Mouse (Mus musculus) spleen, postnatal 14 days (tissue): ENCODE results near the gene Fmn2.

Experiments used
- DNase-seq, 2 experiments: peaks; one replicate each; pipeline ENCODE4 v3.0.0; 2021 to 2022; ENCODE audit warnings: low spot score in 2 of 2

The Fmn2 gene

GRCm38 (mm10) chr1:174659459-174660223, 158.0 kb downstream of the Fmn2 start:
- no peak for DNase-seq

- DNase-seq = no peak
These were observed 163.5 kb downstream of the Fmn2 start for GRCm38 (mm10) chr1:174665116-174665515.

GRCm38 (mm10) chr1:174669132-174669531, 167.5 kb downstream of the Fmn2 start:
- no peak for DNase-seq

GRCm38 (mm10) chr1:174670846-174671245, 169.2 kb downstream of the Fmn2 start:
- DNase-seq = no peak

GRCm38 (mm10) chr1:174674586-174674985, 173.0 kb downstream of the Fmn2 start:
- peak in 1 of 2 experiments; percentile 3 for DNase-seq

DNA sequence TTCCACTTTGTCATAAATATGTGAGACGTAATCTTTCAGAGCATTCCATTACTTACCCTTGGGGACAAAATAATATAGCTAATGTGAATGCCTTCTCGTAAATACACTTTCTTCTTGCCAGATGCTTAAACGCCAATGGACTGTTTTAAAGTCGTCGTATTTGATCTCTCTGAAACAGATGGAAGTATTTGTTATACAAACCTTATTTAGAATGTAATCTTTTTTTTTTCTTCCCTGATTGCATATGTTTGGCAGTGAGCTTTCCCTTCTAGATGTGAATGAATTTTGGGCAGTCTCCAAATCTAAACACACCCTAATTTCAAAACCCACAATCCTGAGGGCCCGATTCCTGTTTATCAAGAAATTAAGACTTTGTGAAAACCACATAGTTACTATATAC, 173.7 kb downstream of the Fmn2 start:
- no peak for DNase-seq

GRCm38 (mm10) chr1:174676187-174676586, 174.6 kb downstream of the Fmn2 start:
- DNase-seq = no peak

DNA sequence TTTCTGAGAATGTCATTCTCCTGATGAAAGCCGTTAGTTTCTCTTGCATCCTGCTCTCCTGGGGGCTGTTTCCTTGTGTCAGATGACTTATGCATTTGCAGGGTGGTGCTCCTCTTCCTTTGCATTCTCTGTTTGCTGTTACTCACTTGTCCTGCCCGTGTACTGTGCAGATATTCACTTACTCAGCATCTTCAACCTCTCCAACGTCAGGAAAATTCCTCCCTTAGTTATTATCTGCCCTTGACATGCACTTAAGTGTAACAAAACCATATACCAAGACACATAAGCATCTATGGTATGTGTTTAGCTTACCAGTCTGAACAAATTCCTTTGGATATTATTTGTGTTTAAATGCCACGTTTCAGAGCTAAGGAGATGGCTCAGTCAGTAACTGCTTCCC, 175.6 kb downstream of the Fmn2 start:
- no peak for DNase-seq

GRCm38 (mm10) chr1:174689301-174689700, 187.7 kb downstream of the Fmn2 start:
- DNase-seq = no peak

GRCm38 (mm10) chr1:174700871-174701270, 199.2 kb downstream of the Fmn2 start:
- DNase-seq = no peak

DNA sequence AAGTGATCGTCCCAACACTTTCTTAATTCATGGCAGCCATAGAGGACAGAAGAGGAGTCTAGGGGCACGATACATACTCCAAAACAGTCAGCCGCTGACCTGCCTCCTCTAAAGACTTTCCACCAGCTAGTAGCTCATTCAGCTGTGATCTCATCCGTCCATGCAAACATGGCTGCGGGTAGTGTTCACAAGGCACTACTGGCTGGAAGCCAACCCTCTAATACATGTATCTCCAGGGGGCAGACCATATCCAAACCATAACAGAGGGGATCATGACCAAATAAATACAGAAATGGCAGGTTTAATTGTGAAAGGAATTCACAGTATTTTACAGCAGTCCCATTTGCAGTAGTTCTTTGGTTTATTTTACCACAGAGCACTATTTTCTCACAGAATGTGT, 200.2 kb downstream of the Fmn2 start:
- DNase-seq = no peak

DNA sequence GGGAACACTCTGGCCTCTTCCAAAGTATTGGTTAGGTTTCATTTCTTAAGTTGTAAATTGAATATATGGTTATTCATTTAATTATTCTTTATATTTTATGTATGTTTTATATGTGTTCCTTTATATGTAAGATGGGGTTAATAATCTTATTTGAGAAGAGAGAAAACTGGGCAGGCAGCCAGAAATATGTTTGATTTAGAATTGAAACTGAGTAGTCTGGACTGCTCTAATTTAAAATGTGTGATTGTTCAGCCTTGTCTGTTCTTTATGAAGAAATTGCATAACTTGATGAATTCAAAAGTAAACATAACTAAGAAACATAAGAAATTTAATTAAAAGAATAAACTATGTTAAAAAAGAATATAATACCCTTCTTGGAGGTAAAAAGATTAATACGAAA, 202.3 kb downstream of the Fmn2 start:
- no peak for DNase-seq

DNA sequence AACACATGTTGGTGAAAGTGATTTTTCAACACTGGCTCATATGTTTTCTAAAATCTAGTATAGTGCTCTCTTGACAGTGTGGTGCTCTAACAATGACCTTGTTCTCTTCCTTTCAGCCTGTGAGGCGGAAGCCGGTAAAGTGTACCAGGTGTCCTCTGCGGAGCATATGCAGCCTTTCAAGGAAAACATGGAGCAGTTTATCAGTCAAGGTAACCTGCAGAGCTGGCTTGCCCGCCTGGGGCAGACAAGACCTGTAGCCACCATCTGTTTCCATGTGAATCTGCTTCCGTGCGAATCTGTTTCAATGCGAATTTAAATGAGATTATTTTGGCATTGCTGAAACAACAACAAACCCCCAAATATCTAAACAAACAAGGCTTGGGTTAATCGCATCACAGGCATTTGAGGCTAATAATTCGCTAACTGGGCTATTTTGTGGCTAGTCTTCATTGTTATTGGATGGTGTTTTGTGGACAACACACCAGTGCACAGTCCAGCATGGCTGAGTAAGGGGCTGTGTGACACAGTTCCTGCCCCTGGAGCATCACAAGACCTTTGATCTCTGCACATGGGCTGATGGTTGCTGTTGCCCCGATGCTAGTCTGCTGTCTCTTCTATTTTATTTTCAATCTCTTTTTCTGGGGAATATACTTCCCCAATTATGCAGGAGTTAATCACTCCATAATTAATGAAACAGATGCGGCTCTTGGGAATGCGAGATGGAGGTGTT, 218.3 kb downstream of the Fmn2 start:
- no peak for DNase-seq

GRCm38 (mm10) chr1:174728771-174729170, 227.1 kb downstream of the Fmn2 start:
- no peak for DNase-seq

GRCm38 (mm10) chr1:174732715-174733114, 231.1 kb downstream of the Fmn2 start:
- DNase-seq = no peak

- DNase-seq = no peak
These were observed 237.3 kb downstream of the Fmn2 start for GRCm38 (mm10) chr1:174738958-174739357.

GRCm38 (mm10) chr1:174742667-174743066, 241.0 kb downstream of the Fmn2 start:
- no peak for DNase-seq

- DNase-seq = no peak
These were observed 246.9 kb downstream of the Fmn2 start for GRCm38 (mm10) chr1:174748520-174748919.

DNA sequence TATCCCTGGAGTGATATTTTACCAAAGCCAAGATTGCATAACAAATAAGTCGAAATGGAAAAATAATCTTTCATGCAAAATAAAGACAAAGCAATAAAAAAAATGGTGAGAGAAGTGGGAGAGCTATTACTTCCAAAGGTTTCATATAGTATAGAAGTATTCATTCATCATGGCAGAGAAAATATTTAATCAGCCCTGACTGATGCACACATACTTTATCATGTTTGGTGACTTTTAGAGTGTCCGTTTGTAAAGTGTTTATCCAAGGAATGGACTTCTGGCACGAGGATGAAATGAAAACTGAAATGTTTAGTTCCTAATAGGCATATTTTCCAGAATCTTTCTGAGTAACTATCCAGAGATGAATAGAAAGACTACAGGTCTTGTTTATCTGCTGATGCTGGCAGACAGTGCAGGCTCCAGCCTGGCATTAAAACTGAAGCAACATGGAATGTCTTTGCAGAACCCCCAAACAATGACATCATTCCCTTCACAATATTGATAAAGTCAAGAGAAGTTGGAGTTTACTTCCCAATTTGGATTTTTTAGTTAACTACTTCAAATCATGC, 249.4 kb downstream of the Fmn2 start:
- DNase-seq = no peak

DNA sequence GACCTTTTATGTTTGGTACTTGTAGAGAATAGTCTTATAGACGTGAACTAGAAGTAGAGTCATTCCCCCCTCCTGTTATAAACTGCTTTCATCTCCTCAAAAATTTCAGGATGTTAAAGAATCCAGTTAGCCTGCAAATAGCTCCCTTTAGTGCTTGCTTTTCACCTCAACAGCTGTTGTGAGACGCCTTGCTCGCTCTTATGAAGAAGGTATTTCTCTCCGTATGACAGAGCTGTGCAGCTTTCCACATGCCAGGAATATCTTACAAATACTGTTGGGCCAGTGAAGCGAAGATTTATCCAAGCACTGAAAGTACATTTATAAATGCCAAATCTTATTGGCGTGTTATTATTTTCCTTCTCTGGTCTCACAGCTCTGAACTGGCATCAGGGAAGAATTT, 257.7 kb downstream of the Fmn2 start:
- DNase-seq = no peak

GRCm38 (mm10) chr1:174765757-174766156, 264.1 kb downstream of the Fmn2 start:
- DNase-seq = no peak

- no peak for DNase-seq
These were observed 265.2 kb downstream of the Fmn2 start for GRCm38 (mm10) chr1:174766852-174767251.

GRCm38 (mm10) chr1:174771871-174772281, 270.3 kb downstream of the Fmn2 start:
- no peak for DNase-seq
